Mouse (Mus musculus): ENCODE data around the gene Rabgef1. TPM values are rescaled to one million over a fixed set of nuclear protein-coding genes. Genes with fewer than 3 reads are reported as not detected.

The Rabgef1 gene
- polyA plus RNA-seq, 1 experiment = 45.0 TPM

- no peaks in the 10 kb centered on the region for H3K27me3 ChIP-seq (ENCODE audit: control insufficient read depth, insufficient read depth, low read length)
- 50% methylated on average over 4 of the region's 4 CpGs for WGBS
These were observed 6.3 kb downstream of the Rabgef1 start for GRCm38 (mm10) chr5:130177871-130178270.

DNA sequence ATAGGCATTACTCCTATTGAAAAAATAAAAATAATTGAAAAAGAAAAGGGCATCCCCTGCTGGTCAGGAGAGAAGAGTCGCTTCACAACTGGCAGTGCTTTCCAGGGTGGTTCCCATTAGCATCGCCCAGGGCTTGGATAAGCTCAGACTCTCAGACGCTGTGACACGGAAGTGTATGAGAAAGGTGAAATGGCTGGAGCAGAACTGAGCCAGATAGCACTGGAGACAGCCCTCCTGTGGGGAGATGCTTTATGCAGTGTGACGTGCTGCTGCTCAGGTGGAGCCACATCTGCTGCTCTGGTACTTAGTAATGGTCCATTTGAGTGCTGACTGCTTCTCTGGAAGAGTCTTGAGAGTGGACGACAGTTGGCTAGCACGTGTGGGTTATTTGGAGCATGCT is 8.8 kb downstream of the Rabgef1 start:
- no peaks in the 10 kb centered on the region for H3K27me3 ChIP-seq (ENCODE audit: control insufficient read depth, insufficient read depth, low read length)
- no peak overlapping the region for H3K4me3 ChIP-seq (replicated peaks; ENCODE audit: insufficient read depth, low read depth, low read length)
- H3K27ac ChIP-seq (ENCODE audit: insufficient read depth, low read length) = no peak overlapping the region
- DNase-seq = no peak
- 39% methylated on average over 7 of the region's 7 CpGs for WGBS
- TF ChIP-seq POLR2A (IDR thresholded peaks at IDR 0.05; ENCODE audit: borderline replicate concordance, insufficient read depth, low read length) (no peak), CTCF (IDR thresholded peaks at IDR 0.05; ENCODE audit: borderline replicate concordance, insufficient read depth, low read depth, low read length) (no peak)
- peaks cover 5% of the 10 kb centered on the region for H3K4me1 ChIP-seq (ENCODE audit: control insufficient read depth, insufficient read depth, low read length)

More at GRCm38 (mm10) chr5:130177871-130178270, 6.3 kb downstream of the Rabgef1 start:
- Histone ChIP-seq H3K4me1 (ENCODE audit: control insufficient read depth, insufficient read depth, low read length) (peaks cover 7% of the 10 kb centered on the region), H3K27ac (ENCODE audit: insufficient read depth, low read length) (no peak overlapping the region), H3K4me3 (replicated peaks; ENCODE audit: insufficient read depth, low read depth, low read length) (no peak overlapping the region)
- no peak for TF ChIP-seq POLR2A (IDR thresholded peaks at IDR 0.05; ENCODE audit: borderline replicate concordance, insufficient read depth, low read length)
- no peak for TF ChIP-seq CTCF (IDR thresholded peaks at IDR 0.05; ENCODE audit: borderline replicate concordance, insufficient read depth, low read depth, low read length)
- DNase-seq = no peak

DNA sequence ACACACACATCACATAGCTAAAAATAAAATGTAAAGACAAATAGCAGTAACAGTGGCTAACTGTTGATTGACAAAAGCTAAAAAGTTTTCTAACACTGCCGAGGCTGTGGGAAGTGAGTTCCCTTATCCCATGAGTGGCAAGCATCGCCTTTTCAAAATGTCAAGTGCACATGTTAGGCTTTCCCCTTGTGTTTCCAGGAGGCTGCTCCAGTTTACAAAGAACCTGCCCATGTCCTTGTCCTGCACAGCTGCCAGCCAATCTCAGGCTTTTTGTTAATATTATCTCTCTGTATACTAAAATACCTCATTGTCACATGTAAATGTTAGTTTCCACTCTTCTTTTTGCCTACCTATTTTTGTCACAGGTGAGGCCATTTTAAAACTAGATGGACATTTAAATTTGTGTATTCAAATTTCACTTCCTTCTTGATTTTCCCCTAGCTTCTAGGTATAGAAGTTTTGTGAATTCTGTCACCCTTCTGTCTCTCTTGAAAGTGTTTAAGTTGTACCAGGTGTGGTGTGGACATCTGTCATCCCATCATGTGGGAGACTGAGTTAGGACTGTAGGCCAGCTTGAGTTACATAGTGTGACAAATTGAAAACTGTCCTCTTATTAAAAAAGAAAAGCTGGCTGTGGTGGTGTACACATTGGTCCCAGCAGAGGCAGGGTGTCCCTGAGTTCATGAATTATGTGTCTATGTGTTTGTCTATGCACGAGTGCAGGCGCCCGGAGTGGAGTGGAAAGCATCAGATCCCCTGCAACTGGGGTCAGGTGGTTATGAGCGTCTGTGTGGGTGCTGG is 10.3 kb downstream of the Rabgef1 start:
- H3K4me3 ChIP-seq (replicated peaks; ENCODE audit: insufficient read depth, low read depth, low read length) = no peak overlapping the region
- H3K4me1 ChIP-seq (ENCODE audit: control insufficient read depth, insufficient read depth, low read length) = peaks cover 5% of the 10 kb centered on the region
- 92% methylated on average over 6 of the region's 6 CpGs for WGBS
- no peak for DNase-seq
- H3K27me3 ChIP-seq (ENCODE audit: control insufficient read depth, insufficient read depth, low read length) = no peaks in the 10 kb centered on the region
- TF ChIP-seq POLR2A (IDR thresholded peaks at IDR 0.05; ENCODE audit: borderline replicate concordance, insufficient read depth, low read length) (no peak), CTCF (IDR thresholded peaks at IDR 0.05; ENCODE audit: borderline replicate concordance, insufficient read depth, low read depth, low read length) (no peak)
- no peak overlapping the region for H3K27ac ChIP-seq (ENCODE audit: insufficient read depth, low read length)

- peaks cover 5% of the 10 kb centered on the region for H3K4me1 ChIP-seq (ENCODE audit: control insufficient read depth, insufficient read depth, low read length)
- TF ChIP-seq CTCF (IDR thresholded peaks at IDR 0.05; ENCODE audit: borderline replicate concordance, insufficient read depth, low read depth, low read length) (no peak), POLR2A (IDR thresholded peaks at IDR 0.05; ENCODE audit: borderline replicate concordance, insufficient read depth, low read length) (no peak)
- no peak for DNase-seq
- no peak overlapping the region for H3K27ac ChIP-seq (ENCODE audit: insufficient read depth, low read length)
- WGBS = 86% methylated on average over 3 of the region's 3 CpGs
- H3K27me3 ChIP-seq (ENCODE audit: control insufficient read depth, insufficient read depth, low read length) = no peaks in the 10 kb centered on the region
- no peak overlapping the region for H3K4me3 ChIP-seq (replicated peaks; ENCODE audit: insufficient read depth, low read depth, low read length)
These were observed 10.9 kb downstream of the Rabgef1 start for GRCm38 (mm10) chr5:130182541-130182821.

DNA sequence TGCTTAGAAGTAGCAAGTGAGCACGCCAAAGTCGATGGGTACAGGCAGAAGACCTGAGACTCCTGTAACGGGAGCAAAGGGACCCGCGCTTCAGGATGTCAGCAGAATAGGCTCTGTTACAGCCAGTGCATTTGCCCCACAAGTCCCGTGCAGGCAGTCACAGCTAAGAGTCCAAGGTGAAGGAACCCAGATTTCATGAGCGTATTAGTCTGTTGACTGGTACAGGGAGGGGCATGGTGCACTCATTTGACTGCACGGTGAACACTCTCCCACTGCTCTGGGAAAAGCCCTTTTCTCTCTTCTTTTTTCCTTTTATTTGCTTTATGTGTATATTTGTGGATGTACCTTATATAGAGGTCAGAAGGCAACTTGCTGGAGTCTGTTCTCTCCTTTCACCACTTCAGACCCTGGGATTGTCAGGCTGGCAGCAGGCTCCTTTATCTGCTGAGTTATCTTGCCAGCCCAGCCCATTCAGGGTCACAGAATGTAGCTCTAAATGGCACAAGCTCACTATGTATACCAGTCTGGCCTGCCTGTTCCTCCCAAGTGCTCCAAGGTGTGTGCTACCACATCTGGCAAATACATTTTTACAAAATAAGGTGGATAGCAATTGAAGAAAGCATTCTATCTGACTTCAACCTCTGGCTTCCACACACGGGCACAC is 12.7 kb downstream of the Rabgef1 start:
- Histone ChIP-seq H3K27me3 (ENCODE audit: control insufficient read depth, insufficient read depth, low read length) (no peaks in the 10 kb centered on the region), H3K27ac (ENCODE audit: insufficient read depth, low read length) (no peak overlapping the region), H3K4me1 (ENCODE audit: control insufficient read depth, insufficient read depth, low read length) (peaks cover 5% of the 10 kb centered on the region), H3K4me3 (replicated peaks; ENCODE audit: insufficient read depth, low read depth, low read length) (no peak overlapping the region)
- no peak for DNase-seq
- WGBS = 89% methylated on average over 9 of the region's 9 CpGs
- TF ChIP-seq POLR2A (IDR thresholded peaks at IDR 0.05; ENCODE audit: borderline replicate concordance, insufficient read depth, low read length) (no peak), CTCF (IDR thresholded peaks at IDR 0.05; ENCODE audit: borderline replicate concordance, insufficient read depth, low read depth, low read length) (no peak)

- Histone ChIP-seq H3K27ac (ENCODE audit: insufficient read depth, low read length) (no peak overlapping the region), H3K4me3 (replicated peaks; ENCODE audit: insufficient read depth, low read depth, low read length) (no peak overlapping the region), H3K27me3 (ENCODE audit: control insufficient read depth, insufficient read depth, low read length) (no peaks in the 10 kb centered on the region), H3K4me1 (ENCODE audit: control insufficient read depth, insufficient read depth, low read length) (peaks cover 6% of the 10 kb centered on the region)
- WGBS = 83% methylated on average over 6 of the region's 6 CpGs
- no peak for DNase-seq
- TF ChIP-seq CTCF (IDR thresholded peaks at IDR 0.05; ENCODE audit: borderline replicate concordance, insufficient read depth, low read depth, low read length) = no peak
- TF ChIP-seq POLR2A (IDR thresholded peaks at IDR 0.05; ENCODE audit: borderline replicate concordance, insufficient read depth, low read length) = no peak
These were observed 13.7 kb downstream of the Rabgef1 start for GRCm38 (mm10) chr5:130185312-130185711.

GRCm38 (mm10) chr5:130187383-130187782 is 15.8 kb downstream of the Rabgef1 start:
- 0 out of 2 replicates have a peak overlapping the region, but pooled peaks have one; percentile 16 for H3K27ac ChIP-seq (ENCODE audit: insufficient read depth, low read length)
- no peaks in the 10 kb centered on the region for H3K27me3 ChIP-seq (ENCODE audit: control insufficient read depth, insufficient read depth, low read length)
- H3K4me1 ChIP-seq (ENCODE audit: control insufficient read depth, insufficient read depth, low read length) = peaks cover 2% of the 10 kb centered on the region; the same call in 1 of the 2 replicates
- no peak overlapping the region for H3K4me3 ChIP-seq (replicated peaks; ENCODE audit: insufficient read depth, low read depth, low read length)
- WGBS = 9% methylated on average over 7 of the region's 7 CpGs
- TF ChIP-seq POLR2A (IDR thresholded peaks at IDR 0.05; ENCODE audit: borderline replicate concordance, insufficient read depth, low read length) (no peak), CTCF (IDR thresholded peaks at IDR 0.05; ENCODE audit: borderline replicate concordance, insufficient read depth, low read depth, low read length) (no peak)
- no peak for DNase-seq

- Histone ChIP-seq H3K27ac (ENCODE audit: insufficient read depth, low read length) (no peak overlapping the region), H3K4me3 (replicated peaks; ENCODE audit: insufficient read depth, low read depth, low read length) (no peak overlapping the region), H3K27me3 (ENCODE audit: control insufficient read depth, insufficient read depth, low read length) (no peaks in the 10 kb centered on the region), H3K4me1 (ENCODE audit: control insufficient read depth, insufficient read depth, low read length) (peaks cover 2% of the 10 kb centered on the region; the same call in 1 of the 2 replicates)
- 92% methylated on average over 6 of the region's 6 CpGs for WGBS
- TF ChIP-seq POLR2A (IDR thresholded peaks at IDR 0.05; ENCODE audit: borderline replicate concordance, insufficient read depth, low read length) = no peak
- no peak for TF ChIP-seq CTCF (IDR thresholded peaks at IDR 0.05; ENCODE audit: borderline replicate concordance, insufficient read depth, low read depth, low read length)
- DNase-seq = no peak
These were observed 19.3 kb downstream of the Rabgef1 start for GRCm38 (mm10) chr5:130190909-130191308.

Data from cerebellum, adult 2 months (tissue).